Mouse (Mus musculus): ENCODE results near the gene Gm7694. TPM values are rescaled to one million over a fixed set of nuclear protein-coding genes. Genes with fewer than 3 reads are reported as not detected.

Gene Gm7694
- polyA plus RNA-seq, 1 experiment from 2014 or later, result 4.6 TPM

- Histone ChIP-seq H3K4me3 (ENCODE audit: low read length) (no peak overlapping the region), H3K27me3 (ENCODE audit: control insufficient read depth, insufficient read depth, low read length) (no peaks in the 10 kb centered on the region), H3K9me3 (replicated peaks; ENCODE audit: control insufficient read depth, low read length) (no peaks in the 10 kb centered on the region), H3K27ac (ENCODE audit: low read length) (no peak overlapping the region), H3K9ac (ENCODE audit: low read length) (no peak overlapping the region), H3K4me1 (ENCODE audit: control insufficient read depth, insufficient read depth, low read length) (no peaks in the 10 kb centered on the region), H3K4me2 (ENCODE audit: low read depth, low read length) (no peak overlapping the region), H3K36me3 (ENCODE audit: control insufficient read depth, insufficient read depth) (0 out of 2 replicates have a peak, but pooled peaks cover 3% of the 10 kb centered on the region)
- no peak for ATAC-seq (replicated peaks; ENCODE audit: extremely low read depth, insufficient read depth, low FRiP score)
- 81% methylated on average over 4 of the region's 4 CpGs for WGBS
These were observed 19.1 kb upstream of the Gm7694 start for GRCm38 (mm10) chr1:170325277-170325676.

DNA sequence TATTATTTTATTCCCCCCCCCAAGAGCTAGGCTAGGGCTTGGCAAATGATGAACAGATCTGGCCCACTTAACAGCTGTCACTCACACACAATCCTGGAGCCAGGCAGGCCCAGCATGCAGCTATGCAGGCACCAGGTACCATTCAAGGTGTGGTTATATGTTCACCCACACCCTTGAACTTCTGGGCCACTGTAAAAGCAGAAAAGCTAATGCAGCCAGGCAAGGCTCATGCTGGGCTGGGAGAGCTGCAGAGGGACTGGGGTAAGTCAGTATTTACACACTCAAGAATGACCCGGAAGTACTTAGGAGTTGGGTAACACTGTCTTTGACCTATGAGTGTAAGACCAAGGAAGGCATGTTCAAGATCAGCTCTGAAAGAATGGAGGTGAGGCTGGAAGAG, 18.2 kb upstream of the Gm7694 start:
- WGBS, result 75% methylated on average over 1 of the region's 1 CpGs
- Histone ChIP-seq H3K27me3 (ENCODE audit: control insufficient read depth, insufficient read depth, low read length) (no peaks in the 10 kb centered on the region), H3K9ac (ENCODE audit: low read length) (no peak overlapping the region), H3K4me3 (ENCODE audit: low read length) (no peak overlapping the region), H3K27ac (ENCODE audit: low read length) (no peak overlapping the region), H3K9me3 (replicated peaks; ENCODE audit: control insufficient read depth, low read length) (no peaks in the 10 kb centered on the region), H3K36me3 (ENCODE audit: control insufficient read depth, insufficient read depth) (0 out of 2 replicates have a peak, but pooled peaks cover 3% of the 10 kb centered on the region), H3K4me2 (ENCODE audit: low read depth, low read length) (no peak overlapping the region), H3K4me1 (ENCODE audit: control insufficient read depth, insufficient read depth, low read length) (no peaks in the 10 kb centered on the region)
- ATAC-seq (replicated peaks; ENCODE audit: extremely low read depth, insufficient read depth, low FRiP score), result no peak

GRCm38 (mm10) chr1:170323001-170323400, 16.9 kb upstream of the Gm7694 start:
- Histone ChIP-seq H3K27me3 (ENCODE audit: control insufficient read depth, insufficient read depth, low read length) (no peaks in the 10 kb centered on the region), H3K27ac (ENCODE audit: low read length) (no peak overlapping the region), H3K9ac (ENCODE audit: low read length) (no peak overlapping the region), H3K4me1 (ENCODE audit: control insufficient read depth, insufficient read depth, low read length) (no peaks in the 10 kb centered on the region), H3K9me3 (replicated peaks; ENCODE audit: control insufficient read depth, low read length) (no peaks in the 10 kb centered on the region), H3K4me3 (ENCODE audit: low read length) (no peak overlapping the region), H3K4me2 (ENCODE audit: low read depth, low read length) (no peak overlapping the region), H3K36me3 (ENCODE audit: control insufficient read depth, insufficient read depth) (0 out of 2 replicates have a peak, but pooled peaks cover 3% of the 10 kb centered on the region)
- WGBS, result 91% methylated on average over 10 of the region's 10 CpGs
- no peak for ATAC-seq (replicated peaks; ENCODE audit: extremely low read depth, insufficient read depth, low FRiP score)

DNA sequence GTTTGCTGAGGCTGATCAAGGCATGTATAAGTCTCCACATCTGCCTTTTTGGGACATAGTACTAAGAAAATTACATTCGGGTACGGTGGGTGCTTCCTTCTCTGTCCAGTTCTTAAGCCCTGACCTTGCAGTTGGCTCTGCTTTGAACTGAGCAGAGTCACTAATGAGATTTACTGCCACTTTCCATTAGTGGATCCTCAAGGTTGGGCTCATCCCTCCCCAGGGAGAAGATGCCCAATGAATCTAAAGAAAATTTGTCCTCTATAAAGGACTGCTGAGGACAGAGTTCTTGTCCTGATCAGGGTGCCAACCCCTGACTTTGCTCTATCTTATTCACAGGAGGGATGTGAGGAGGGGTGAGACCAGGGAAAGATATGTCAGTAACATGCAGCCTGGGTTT, 15.9 kb upstream of the Gm7694 start:
- Histone ChIP-seq H3K9me3 (replicated peaks; ENCODE audit: control insufficient read depth, low read length) (no peaks in the 10 kb centered on the region), H3K36me3 (ENCODE audit: control insufficient read depth, insufficient read depth) (0 out of 2 replicates have a peak, but pooled peaks cover under 1% of the 10 kb centered on the region), H3K27ac (ENCODE audit: low read length) (no peak overlapping the region), H3K4me2 (ENCODE audit: low read depth, low read length) (no peak overlapping the region), H3K4me1 (ENCODE audit: control insufficient read depth, insufficient read depth, low read length) (no peaks in the 10 kb centered on the region), H3K9ac (ENCODE audit: low read length) (no peak overlapping the region), H3K4me3 (ENCODE audit: low read length) (no peak overlapping the region), H3K27me3 (ENCODE audit: control insufficient read depth, insufficient read depth, low read length) (no peaks in the 10 kb centered on the region)
- ATAC-seq (replicated peaks; ENCODE audit: extremely low read depth, insufficient read depth, low FRiP score), result no peak
- 86% methylated on average over 2 of the region's 2 CpGs for WGBS

DNA sequence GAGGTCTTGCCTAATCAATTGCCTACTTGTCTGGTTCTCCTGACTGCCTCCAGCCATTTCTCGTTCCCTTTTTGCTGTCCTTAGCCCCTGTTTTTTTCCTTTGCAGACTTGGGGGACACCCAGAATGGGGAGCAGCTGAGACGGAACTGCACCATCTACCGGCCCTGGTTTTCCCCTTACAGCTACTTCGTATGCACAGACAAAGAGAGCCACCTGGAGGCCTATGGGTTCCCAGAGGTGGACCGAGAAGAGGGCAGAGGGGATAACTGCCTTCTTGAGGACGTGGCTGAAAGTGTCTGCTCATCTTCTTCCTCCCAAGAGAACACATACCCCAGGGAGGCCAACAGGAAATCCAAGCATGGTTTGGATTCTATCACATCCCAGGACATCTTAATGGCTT, 5.3 kb upstream of the Gm7694 start:
- ATAC-seq (replicated peaks; ENCODE audit: extremely low read depth, insufficient read depth, low FRiP score), result no peak
- H3K4me2 ChIP-seq (ENCODE audit: low read depth, low read length), result no peak overlapping the region
- H3K4me3 ChIP-seq (ENCODE audit: low read length), result no peak overlapping the region
- no peak overlapping the region for H3K27ac ChIP-seq (ENCODE audit: low read length)
- 70% methylated on average over 6 of the region's 6 CpGs for WGBS
- no peak overlapping the region for H3K9ac ChIP-seq (ENCODE audit: low read length)
- H3K36me3 ChIP-seq (ENCODE audit: control insufficient read depth, insufficient read depth), result no peaks in the 10 kb centered on the region
- no peaks in the 10 kb centered on the region for H3K4me1 ChIP-seq (ENCODE audit: control insufficient read depth, insufficient read depth, low read length)
- no peaks in the 10 kb centered on the region for H3K27me3 ChIP-seq (ENCODE audit: control insufficient read depth, insufficient read depth, low read length)
- H3K9me3 ChIP-seq (replicated peaks; ENCODE audit: control insufficient read depth, low read length), result no peaks in the 10 kb centered on the region

GRCm38 (mm10) chr1:170308503-170308902, 2.4 kb upstream of the Gm7694 start, which contains the start of gene Spata46:
TSS of gene Spata46 (plus strand) at chr1:170308803.
- Histone ChIP-seq H3K4me3 (ENCODE audit: low read length) (no peak within 1 kb of the TSS), H3K36me3 (ENCODE audit: control insufficient read depth, insufficient read depth) (peaks cover 3% of the 10 kb centered on the region; the same call in 1 of the 2 replicates), H3K4me1 (ENCODE audit: control insufficient read depth, insufficient read depth, low read length) (no peaks in the 10 kb centered on the region), H3K9ac (ENCODE audit: low read length) (no peak within 1 kb of the TSS), H3K27ac (ENCODE audit: low read length) (no peak within 1 kb of the TSS), H3K4me2 (ENCODE audit: low read depth, low read length) (no peak within 1 kb of the TSS), H3K9me3 (replicated peaks; ENCODE audit: control insufficient read depth, low read length) (no peaks in the 10 kb centered on the region), H3K27me3 (ENCODE audit: control insufficient read depth, insufficient read depth, low read length) (no peaks in the 10 kb centered on the region)
- no peak for ATAC-seq (replicated peaks; ENCODE audit: extremely low read depth, insufficient read depth, low FRiP score)
- WGBS, result 82% methylated on average over 4 of the region's 4 CpGs

DNA sequence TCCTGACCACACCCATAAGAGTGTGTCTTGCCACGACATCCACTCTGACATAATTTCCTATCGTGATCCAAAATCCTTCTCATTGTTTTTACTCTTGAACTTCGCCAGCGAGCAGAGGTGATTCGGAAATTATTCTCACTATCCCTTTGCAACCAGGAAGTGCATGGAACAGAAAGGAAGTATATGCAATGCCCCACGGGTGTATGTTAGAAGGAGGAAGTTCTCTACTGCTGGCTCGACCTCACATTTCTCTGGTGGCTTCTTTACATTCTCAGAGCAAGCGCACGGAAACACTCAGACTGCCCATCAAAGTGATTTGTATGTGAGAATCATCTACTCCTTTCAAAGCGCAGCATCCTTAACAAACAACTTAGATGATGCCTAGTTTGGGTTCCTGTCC, 1.1 kb downstream of the Gm7694 start:
- no peaks in the 10 kb centered on the region for H3K9me3 ChIP-seq (replicated peaks; ENCODE audit: control insufficient read depth, low read length)
- H3K9ac ChIP-seq (ENCODE audit: low read length), result no peak overlapping the region
- no peak for ATAC-seq (replicated peaks; ENCODE audit: extremely low read depth, insufficient read depth, low FRiP score)
- no peak overlapping the region for H3K27ac ChIP-seq (ENCODE audit: low read length)
- no peaks in the 10 kb centered on the region for H3K27me3 ChIP-seq (ENCODE audit: control insufficient read depth, insufficient read depth, low read length)
- H3K4me2 ChIP-seq (ENCODE audit: low read depth, low read length), result no peak overlapping the region
- no peaks in the 10 kb centered on the region for H3K4me1 ChIP-seq (ENCODE audit: control insufficient read depth, insufficient read depth, low read length)
- 78% methylated on average over 10 of the region's 10 CpGs for whole genome bisulfite sequencing
- no peak overlapping the region for H3K4me3 ChIP-seq (ENCODE audit: low read length)
- H3K36me3 ChIP-seq (ENCODE audit: control insufficient read depth, insufficient read depth), result peaks cover 7% of the 10 kb centered on the region

- Histone ChIP-seq H3K4me2 (ENCODE audit: low read depth, low read length) (no peak overlapping the region), H3K27me3 (ENCODE audit: control insufficient read depth, insufficient read depth, low read length) (no peaks in the 10 kb centered on the region), H3K27ac (ENCODE audit: low read length) (no peak overlapping the region), H3K4me3 (ENCODE audit: low read length) (no peak overlapping the region), H3K36me3 (ENCODE audit: control insufficient read depth, insufficient read depth) (peaks cover 7% of the 10 kb centered on the region), H3K4me1 (ENCODE audit: control insufficient read depth, insufficient read depth, low read length) (no peaks in the 10 kb centered on the region), H3K9ac (ENCODE audit: low read length) (no peak overlapping the region), H3K9me3 (replicated peaks; ENCODE audit: control insufficient read depth, low read length) (no peaks in the 10 kb centered on the region)
- WGBS, result 67% methylated on average over 6 of the region's 6 CpGs
- ATAC-seq (replicated peaks; ENCODE audit: extremely low read depth, insufficient read depth, low FRiP score), result no peak
These were observed 3.0 kb downstream of the Gm7694 start for GRCm38 (mm10) chr1:170303103-170303502.

DNA sequence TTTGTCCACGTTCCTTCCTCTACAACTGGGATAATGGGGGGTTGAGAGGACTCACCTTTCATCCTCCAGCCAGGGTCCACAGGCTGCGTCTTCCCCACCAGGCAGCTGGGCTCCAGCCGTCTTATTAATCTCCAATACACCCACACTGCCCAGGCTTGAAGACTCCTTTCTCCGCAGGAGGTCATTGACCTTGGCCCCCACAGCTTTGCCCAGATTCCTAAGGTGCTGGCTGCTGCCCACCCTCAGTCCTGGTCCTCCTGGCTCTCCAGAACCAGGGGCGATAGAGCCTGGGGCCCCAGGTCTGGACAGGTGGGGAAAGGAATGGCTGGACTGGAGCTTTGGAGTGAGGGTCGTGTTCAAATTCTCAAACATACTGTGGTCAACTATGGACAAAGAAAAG, 3.7 kb downstream of the Gm7694 start:
- Histone ChIP-seq H3K9me3 (replicated peaks; ENCODE audit: control insufficient read depth, low read length) (no peaks in the 10 kb centered on the region), H3K4me3 (ENCODE audit: low read length) (no peak overlapping the region), H3K27ac (ENCODE audit: low read length) (no peak overlapping the region), H3K9ac (ENCODE audit: low read length) (no peak overlapping the region), H3K4me2 (ENCODE audit: low read depth, low read length) (no peak overlapping the region), H3K4me1 (ENCODE audit: control insufficient read depth, insufficient read depth, low read length) (no peaks in the 10 kb centered on the region), H3K27me3 (ENCODE audit: control insufficient read depth, insufficient read depth, low read length) (no peaks in the 10 kb centered on the region), H3K36me3 (ENCODE audit: control insufficient read depth, insufficient read depth) (peaks cover 7% of the 10 kb centered on the region)
- no peak for ATAC-seq (replicated peaks; ENCODE audit: extremely low read depth, insufficient read depth, low FRiP score)
- 84% methylated on average over 6 of the region's 6 CpGs for WGBS

Data from heart, embryonic 16.5 days (tissue).